In genomic region chr14:60026647-60027046, GRCm38 (mm10) we compare ENCODE assay signal across 9 mouse cellular contexts.
DNase-seq lines count a peak whose midpoint lies in the region; ATAC-seq and TF ChIP-seq lines count a peak whose summit lies in the region.
"Had no signal": no experiment of that assay in that cellular context is flagged by ENCODE, and none has a peak within 500 bp of the region (broad histone marks: within the 10 kb centered on the region; RNA-seq: fewer than 3 reads in every experiment).

No protein-coding gene starts in this region.

- DNase-seq in kidney, postnatal 10 days, result peak; percentile 75
- no peak for DNase-seq in kidney, adult 9 months
- DNase-seq in frontal cortex, adult 2 months (ENCODE audit: extremely low spot score in 1 of 2, low spot score in 1 of 2), result peak; percentile 81 to 89
- DNase-seq in heart, postnatal 14 days, result peak; percentile 69 to 74
- DNase-seq in lung, embryonic 14.5 days, result peak; percentile 90
- DNase-seq in urinary bladder, postnatal 36 days (ENCODE audit: low spot score in 2 of 2), result peak; percentile 19 to 73

- no peak for TF ChIP-seq CTCF in lung, embryonic 14.5 days (IDR thresholded peaks at IDR 0.05; ENCODE audit: low read depth)

- H3K4me1 ChIP-seq in lung, embryonic 14.5 days (ENCODE audit: insufficient read depth), result no peaks in the 10 kb centered on the region

- no peaks in the 10 kb centered on the region for H3K9me3 ChIP-seq in lung, embryonic 14.5 days (ENCODE audit: low read depth, low read length)

- intact Hi-C loops in heart, postnatal 14 days (cut with DNase I), result no loop called here

- no peak overlapping the region for H3K4me3 ChIP-seq in lung, embryonic 14.5 days (ENCODE audit: low read depth, low read length)

- no peaks in the 10 kb centered on the region for H3K36me3 ChIP-seq in lung, embryonic 14.5 days (ENCODE audit: insufficient read depth)

- no peak overlapping the region for H3K27ac ChIP-seq in lung, embryonic 14.5 days (ENCODE audit: low read depth)

- no peak overlapping the region for H3K9ac ChIP-seq in lung, embryonic 14.5 days

- WGBS in lung, embryonic 14.5 days, result 24% methylated on average over 8 of the region's 8 CpGs

- ATAC-seq in lung, embryonic 14.5 days (ENCODE audit: insufficient read depth), result peak; percentile 73; the same call in 1 of the 2 replicates
- ATAC-seq in megakaryocyte-erythroid progenitor cell, adult 5-6 weeks (replicated peaks; ENCODE audit: low FRiP score, low TSS enrichment, poor library complexity, severe bottlenecking), result no peak
- ATAC-seq in cerebellum, adult (ENCODE audit: insufficient number of reproducible peaks, low FRiP score, low TSS enrichment), result no peak
- ATAC-seq: Patski had no signal

- H3K4me2 ChIP-seq in lung, embryonic 14.5 days, result no peak overlapping the region

- H3K27me3 ChIP-seq in lung, embryonic 14.5 days (ENCODE audit: insufficient read depth, low read length), result no peaks in the 10 kb centered on the region
